Mouse (Mus musculus) bone marrow, adult 2 months (tissue): ENCODE data around the gene Slc12a3.

Experiments used
- CTCF ChIP-seq: fragments of 200-500 bp; IDR thresholded peaks from 2 replicates; pipeline ENCODE4 v1.5.1; 2011; ENCODE audit warnings: low read length, control low read depth; ENCODE audit not compliant: control insufficient read depth, insufficient read depth
- POLR2A ChIP-seq: fragments of 200-500 bp; IDR thresholded peaks from 2 replicates; pipeline ENCODE4 v1.6.1; 2011; ENCODE audit warnings: low read depth, mild to moderate bottlenecking, control low read depth, low read length, borderline replicate concordance; ENCODE audit not compliant: control insufficient read depth

DNA sequence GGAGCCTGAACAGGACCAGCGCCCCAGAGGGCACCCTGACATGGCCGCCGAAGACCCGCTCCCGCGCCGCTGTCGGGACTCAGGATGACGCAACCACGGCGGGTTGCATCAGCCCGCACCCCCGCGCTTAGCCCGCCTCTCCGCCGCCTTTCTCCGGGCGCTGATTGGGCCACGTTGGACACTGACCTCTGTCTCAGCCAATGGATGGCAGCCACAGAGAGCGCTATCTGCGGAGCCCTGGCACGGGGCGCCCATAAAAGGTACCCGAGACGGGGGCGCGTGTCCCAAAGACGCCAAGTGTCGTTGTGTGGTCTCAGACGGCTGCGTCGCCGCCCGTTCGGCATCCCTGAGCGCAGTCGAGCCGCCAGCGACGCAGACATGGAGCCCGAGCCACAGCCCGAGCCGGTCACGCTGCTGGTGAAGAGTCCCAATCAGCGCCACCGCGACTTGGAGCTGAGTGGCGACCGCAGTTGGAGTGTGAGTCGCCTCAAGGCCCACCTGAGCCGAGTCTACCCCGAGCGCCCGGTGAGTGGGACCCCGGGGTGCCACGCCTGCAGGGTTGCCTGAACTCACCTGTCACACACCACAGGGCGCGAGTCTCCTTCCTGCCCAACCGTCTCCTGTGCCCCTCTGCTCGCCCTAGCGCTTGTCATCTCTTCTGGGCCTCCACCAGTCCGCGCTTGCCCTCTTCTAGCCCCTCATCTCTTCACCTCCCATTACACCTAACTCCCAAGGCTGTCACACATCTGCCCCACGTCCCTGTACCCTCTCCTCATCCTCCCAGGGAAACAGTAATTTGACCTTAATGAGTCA lies 57.4 kb downstream of the Slc12a3 start, which contains the start of gene Herpud1:
- TF ChIP-seq POLR2A (peak; percentile 85), CTCF (no peak)
